Mouse (Mus musculus) liver, postnatal 0 days (tissue): ENCODE data around the gene Myo1e. TPM values are rescaled to one million over a fixed set of nuclear protein-coding genes. Genes with fewer than 3 reads are reported as not detected.

ENCODE experiments used
- ATAC-seq: fragments of 200-750 bp; cut with Nextera tagmentation; 2 replicates; pipeline ENCODE4 v1.8.0; 2017; ENCODE audit warnings: mild to moderate bottlenecking, moderate library complexity
- DNase-seq: peaks from one replicate; pipeline ENCODE4 v3.0.0-alpha.2; 2016
- H3K27ac ChIP-seq: fragments of 300-500 bp; sonication (generic); 2 replicates; pipeline ENCODE4 v1.5.1; 2014; ENCODE audit warnings: antibody characterized with exemption, moderate library complexity, mild to moderate bottlenecking, low read depth
- H3K27me3 ChIP-seq: fragments of 300-500 bp; sonication (generic); 2 replicates; pipeline ENCODE4 v1.6.1; 2014; ENCODE audit warnings: low read length, control low read depth, mixed read lengths; ENCODE audit not compliant: insufficient read depth
- H3K36me3 ChIP-seq: fragments of 300-500 bp; sonication (generic); replicated peaks from 2 replicates; pipeline ENCODE4 v1.6.1; 2014; ENCODE audit warnings: mild to moderate bottlenecking, control low read depth, low read length, moderate library complexity, mixed read lengths; ENCODE audit not compliant: insufficient read depth
- H3K4me1 ChIP-seq: fragments of 300-500 bp; sonication (generic); 2 replicates; pipeline ENCODE4 v1.6.1; 2014; ENCODE audit warnings: antibody characterized with exemption, mild to moderate bottlenecking, control low read depth; ENCODE audit not compliant: insufficient read depth
- H3K4me2 ChIP-seq: fragments of 300-500 bp; sonication (generic); 2 replicates; pipeline ENCODE4 v1.6.1; 2014; ENCODE audit warnings: low read depth, mild to moderate bottlenecking, low read length, moderate library complexity, mixed read lengths
- H3K4me3 ChIP-seq: fragments of 300-500 bp; sonication (generic); 2 replicates; pipeline ENCODE4 v1.5.1; 2014; ENCODE audit warnings: low read depth, low read length
- H3K9ac ChIP-seq: fragments of 300-500 bp; sonication (generic); replicated peaks from 2 replicates; pipeline ENCODE4 v1.6.1; 2014; ENCODE audit warnings: mild to moderate bottlenecking, moderate library complexity
- H3K9me3 ChIP-seq: fragments of 300-500 bp; sonication (generic); 2 replicates; pipeline ENCODE4 v1.6.1; 2016; ENCODE audit warnings: mild to moderate bottlenecking, control low read depth, low read length, mixed read lengths
- CTCF ChIP-seq: sonication (generic); IDR thresholded peaks from 2 replicates; pipeline ENCODE4 v1.5.1; 2016; ENCODE audit warnings: antibody characterized with exemption, low read depth
- EP300 ChIP-seq: IDR thresholded peaks from 2 replicates; pipeline ENCODE4 v1.6.1; 2016; ENCODE audit warnings: antibody characterized with exemption, low read depth, mild to moderate bottlenecking
- WGBS: fragments of 180-500 bp; shearing (Covaris S2); extraction: QIAGEN DNeasy Blood & Tissue Kit; methylation state at CpG from one replicate; pipeline ENCODE4 v1.1.7; 2014; ENCODE audit not compliant: insufficient replicate concordance; 5-methylcytosine and 5-hydroxymethylcytosine counted together
- polyA plus RNA-seq: library from polyadenylated mRNA; unstranded; fragments of >200 nt; fragmentation: Nextera tagmentation; extraction: Ambion mirVana; gene quantifications from 2 replicates; pipeline ENCODE4 v1.2.1, GENCODE M21; 2015

Gene Myo1e
- polyA plus RNA-seq, 1 experiment from 2014 or later: 7.4 TPM

DNA sequence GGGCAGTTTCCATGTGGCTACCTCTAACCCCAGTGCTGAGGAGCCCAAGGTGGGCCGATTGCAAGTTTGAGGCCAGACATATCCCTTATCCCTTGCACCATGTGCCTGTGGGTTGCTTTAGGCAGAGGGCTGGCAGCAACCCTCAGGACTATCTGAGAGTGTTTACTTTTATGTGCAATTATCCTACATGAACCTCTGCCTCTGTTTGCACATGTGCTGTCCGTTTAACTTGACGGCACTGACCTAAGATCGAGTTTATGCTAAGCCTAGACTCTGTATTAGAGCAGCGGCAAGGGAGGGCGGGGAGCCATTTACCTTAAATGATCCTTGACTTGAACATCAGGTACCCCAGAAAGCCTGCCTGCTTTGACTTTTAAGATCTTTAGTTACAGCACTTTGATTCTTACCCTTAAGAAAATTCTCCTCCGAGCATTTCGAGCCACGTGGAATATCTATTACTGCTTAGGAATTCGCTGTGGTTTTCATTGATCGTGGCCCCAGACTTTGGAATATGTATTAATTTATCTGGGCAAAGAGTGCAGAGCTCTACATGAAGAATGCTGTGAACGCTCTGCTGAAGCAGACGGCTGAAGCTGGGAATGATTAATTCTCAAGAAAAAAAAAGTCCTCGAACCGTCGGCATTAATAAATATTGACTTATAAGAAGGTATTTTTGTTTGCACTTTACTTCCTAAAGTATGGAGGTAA is 33.7 kb downstream of the Myo1e start:
- no peak; the same call in 1 of the 2 replicates for TF ChIP-seq EP300
- TF ChIP-seq CTCF: no peak
- no peak overlapping the region for H3K9ac ChIP-seq
- 56% methylated on average over 16 of the region's 16 CpGs for WGBS
- H3K36me3 ChIP-seq: no peaks in the 10 kb centered on the region
- ATAC-seq: peak; percentile 53
- peak overlapping the region; percentile 77 for H3K27ac ChIP-seq
- no peaks in the 10 kb centered on the region for H3K27me3 ChIP-seq
- H3K9me3 ChIP-seq: no peaks in the 10 kb centered on the region
- no peak for DNase-seq
- peaks cover 37% of the 10 kb centered on the region for H3K4me1 ChIP-seq
- H3K4me3 ChIP-seq: no peak overlapping the region
- peak overlapping the region; percentile 27 for H3K4me2 ChIP-seq

DNA sequence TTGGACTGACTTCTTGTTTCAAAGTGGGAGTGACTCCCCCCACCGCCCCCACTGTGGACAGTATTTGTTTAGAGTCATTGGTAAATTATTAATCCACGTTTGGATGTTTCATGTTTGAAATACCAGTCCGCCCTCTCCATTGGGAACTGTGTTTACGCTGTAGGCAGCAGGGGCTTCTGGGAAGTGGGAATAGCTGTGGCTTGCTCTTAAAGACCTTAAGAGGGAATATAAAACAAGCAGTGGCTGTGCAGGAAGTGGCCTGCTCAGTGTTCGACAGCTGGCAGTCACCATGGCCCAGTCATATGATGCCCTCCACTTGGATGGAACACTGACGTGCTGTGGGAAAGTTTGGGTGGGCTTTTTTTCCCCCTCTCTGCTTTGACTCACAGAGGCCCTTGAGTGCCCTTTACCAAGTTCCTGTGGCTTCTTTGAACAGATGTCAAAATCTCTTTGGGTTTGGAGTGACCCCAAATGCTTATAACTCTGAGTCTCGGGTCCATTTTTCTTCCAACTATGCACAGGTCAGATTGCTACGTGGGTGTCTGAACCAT is 34.3 kb downstream of the Myo1e start:
- Histone ChIP-seq H3K4me3 (no peak overlapping the region), H3K27ac (peak overlapping the region; percentile 77), H3K36me3 (no peaks in the 10 kb centered on the region), H3K9ac (peak overlapping the region; percentile 23; the same call in 1 of the 2 replicates), H3K4me1 (peaks cover 37% of the 10 kb centered on the region), H3K9me3 (no peaks in the 10 kb centered on the region), H3K27me3 (no peaks in the 10 kb centered on the region), H3K4me2 (peak overlapping the region; percentile 27; the same call in 1 of the 2 replicates)
- WGBS: 38% methylated on average over 8 of the region's 8 CpGs
- TF ChIP-seq CTCF (no peak), EP300 (no peak)
- DNase-seq: peak; percentile 34
- ATAC-seq: peak; percentile 63

DNA sequence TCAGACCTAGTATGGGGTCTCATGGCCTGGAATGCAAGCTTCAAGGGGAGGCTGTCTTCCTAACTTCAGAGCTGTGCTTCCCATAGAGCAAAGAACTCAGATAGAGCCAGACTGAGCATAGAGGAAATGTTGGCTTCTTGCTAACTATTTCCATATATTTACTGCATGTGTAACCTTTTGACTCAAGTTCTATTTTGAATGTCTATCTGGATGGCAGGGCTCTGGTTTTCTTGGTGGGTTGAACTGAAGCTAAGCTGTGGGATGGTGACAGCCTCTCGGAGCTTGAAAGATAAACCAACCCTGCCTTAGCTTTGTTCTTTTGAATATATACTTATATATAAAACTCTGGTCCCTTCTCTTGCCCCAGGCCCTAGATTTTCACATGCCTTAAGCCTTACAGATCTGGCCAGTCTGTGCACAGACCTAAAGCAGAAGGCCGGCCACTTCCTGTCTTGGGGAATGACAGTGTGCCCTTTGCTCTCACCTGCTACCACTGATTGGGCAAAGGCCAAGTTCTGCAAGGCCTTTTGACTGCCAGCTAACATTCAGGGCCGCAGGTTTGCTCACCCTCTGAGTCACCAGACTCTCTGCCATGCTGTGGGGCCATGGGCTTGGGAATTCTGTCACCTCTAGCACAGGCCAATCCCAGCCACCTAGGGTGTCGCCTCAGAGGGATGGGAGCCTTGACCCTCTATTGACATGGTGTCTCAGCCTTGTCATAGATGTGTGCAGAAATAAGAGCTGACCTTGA is 35.1 kb downstream of the Myo1e start:
- Histone ChIP-seq H3K27ac (peak overlapping the region; percentile 77), H3K36me3 (no peaks in the 10 kb centered on the region), H3K9me3 (no peaks in the 10 kb centered on the region), H3K27me3 (no peaks in the 10 kb centered on the region), H3K4me2 (peak overlapping the region; percentile 7; the same call in 1 of the 2 replicates), H3K4me3 (no peak overlapping the region), H3K9ac (no peak overlapping the region), H3K4me1 (peaks cover 37% of the 10 kb centered on the region)
- ATAC-seq (peak; percentile 87), DNase-seq (peak; percentile 69)
- 43% methylated on average over 4 of the region's 4 CpGs for WGBS
- TF ChIP-seq CTCF (no peak), EP300 (peak; percentile 54; the same call in 1 of the 2 replicates)

DNA sequence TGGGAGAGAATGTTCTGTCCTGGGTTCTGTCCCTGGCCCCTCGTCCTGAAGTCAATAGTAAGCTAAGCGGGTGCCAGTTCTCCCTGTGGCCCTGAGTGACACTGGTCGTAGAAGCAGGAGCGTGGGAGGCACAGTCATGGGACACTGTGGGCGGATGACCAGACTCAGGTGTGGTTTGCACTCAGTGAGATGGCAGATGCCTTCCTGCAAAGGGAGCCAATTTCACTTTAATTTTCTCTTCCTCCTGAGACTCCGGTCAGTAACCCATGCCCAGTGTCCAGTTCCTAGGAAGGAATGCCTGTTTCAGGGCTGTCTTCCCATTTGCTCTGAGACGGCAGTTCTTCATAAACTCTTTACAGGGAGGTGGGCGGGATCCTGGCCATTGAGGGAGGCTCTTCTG is 36.1 kb downstream of the Myo1e start:
- Histone ChIP-seq H3K4me3 (no peak overlapping the region), H3K27me3 (no peaks in the 10 kb centered on the region), H3K9ac (no peak overlapping the region), H3K9me3 (no peaks in the 10 kb centered on the region), H3K4me1 (peaks cover 29% of the 10 kb centered on the region), H3K36me3 (no peaks in the 10 kb centered on the region), H3K4me2 (no peak overlapping the region), H3K27ac (peak overlapping the region; percentile 77)
- 62% methylated on average over 8 of the region's 8 CpGs for WGBS
- DNase-seq: peak; percentile 42
- ATAC-seq: peak; percentile 48
- peak; percentile 24; the same call in 1 of the 2 replicates for TF ChIP-seq EP300
- no peak for TF ChIP-seq CTCF

GRCm38 (mm10) chr9:70243708-70244107 is 36.6 kb downstream of the Myo1e start:
- ATAC-seq (no peak), DNase-seq (no peak)
- Histone ChIP-seq H3K27me3 (no peaks in the 10 kb centered on the region), H3K27ac (peak overlapping the region; percentile 77), H3K4me3 (no peak overlapping the region), H3K9ac (no peak overlapping the region), H3K4me2 (no peak overlapping the region), H3K9me3 (no peaks in the 10 kb centered on the region), H3K36me3 (no peaks in the 10 kb centered on the region), H3K4me1 (peaks cover 26% of the 10 kb centered on the region)
- 75% methylated on average over 2 of the region's 2 CpGs for WGBS
- TF ChIP-seq CTCF (no peak), EP300 (no peak)

GRCm38 (mm10) chr9:70244115-70244514 is 37.0 kb downstream of the Myo1e start:
- H3K9me3 ChIP-seq: no peaks in the 10 kb centered on the region
- H3K27ac ChIP-seq: peak overlapping the region; percentile 77; the same call in 1 of the 2 replicates
- no peak overlapping the region for H3K9ac ChIP-seq
- peaks cover 22% of the 10 kb centered on the region for H3K4me1 ChIP-seq
- DNase-seq (no peak), ATAC-seq (no peak)
- 63% methylated on average over 7 of the region's 7 CpGs for WGBS
- H3K27me3 ChIP-seq: no peaks in the 10 kb centered on the region
- H3K4me3 ChIP-seq: no peak overlapping the region
- H3K4me2 ChIP-seq: no peak overlapping the region
- no peaks in the 10 kb centered on the region for H3K36me3 ChIP-seq
- TF ChIP-seq EP300: no peak
